Mouse (Mus musculus) large intestine, adult 2 months (tissue): ENCODE results near the gene Ighmbp2. TPM values are rescaled to one million over a fixed set of nuclear protein-coding genes. Genes with fewer than 3 reads are reported as not detected.
"Not testable (repeated sequence)": the region's sequence is repeated elsewhere in the genome, so short reads cannot be mapped to it uniquely, and the experiment has no call there.

Experiments
- DNase-seq: peaks from one replicate; pipeline ENCODE4 v3.0.0-alpha.2; 2012; ENCODE audit warnings: low read depth, low spot score
- WGBS: fragments of 180-500 bp; shearing (Covaris S2); methylation state at CpG from one replicate; pipeline ENCODE4 v1.1.7; 2018; 5-methylcytosine and 5-hydroxymethylcytosine counted together
- polyA plus RNA-seq: library from polyadenylated mRNA; depleted of rRNA; stranded (reverse); fragments of >200 nt; gene quantifications from 2 replicates; pipeline ENCODE4 v1.2.3, GENCODE M21; 2012

Ighmbp2 gene
- polyA plus RNA-seq, 1 experiment: 4.4 TPM

DNA sequence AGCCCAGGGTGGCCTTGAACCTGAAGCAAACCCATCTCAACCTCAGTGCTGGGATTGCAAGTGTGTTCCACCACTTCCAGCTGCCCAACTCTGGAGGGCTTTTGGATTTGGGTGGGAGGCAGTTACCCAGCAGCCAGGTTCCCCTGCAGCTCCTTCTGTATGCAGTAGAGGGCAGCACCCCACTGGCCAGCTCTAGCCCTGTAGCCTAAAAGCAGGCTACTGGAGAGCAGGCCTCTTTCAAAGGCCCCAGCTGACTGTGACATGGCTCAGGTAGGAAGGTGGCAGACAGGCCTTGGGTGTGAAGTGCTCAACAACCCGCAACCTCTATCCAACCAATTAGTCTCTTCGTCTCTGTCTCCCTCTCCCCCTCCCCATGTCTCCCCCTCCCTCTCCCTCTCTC, 9.2 kb upstream of the Ighmbp2 start:
- no peak for DNase-seq
- 79% methylated on average over 2 of the region's 2 CpGs for WGBS

DNA sequence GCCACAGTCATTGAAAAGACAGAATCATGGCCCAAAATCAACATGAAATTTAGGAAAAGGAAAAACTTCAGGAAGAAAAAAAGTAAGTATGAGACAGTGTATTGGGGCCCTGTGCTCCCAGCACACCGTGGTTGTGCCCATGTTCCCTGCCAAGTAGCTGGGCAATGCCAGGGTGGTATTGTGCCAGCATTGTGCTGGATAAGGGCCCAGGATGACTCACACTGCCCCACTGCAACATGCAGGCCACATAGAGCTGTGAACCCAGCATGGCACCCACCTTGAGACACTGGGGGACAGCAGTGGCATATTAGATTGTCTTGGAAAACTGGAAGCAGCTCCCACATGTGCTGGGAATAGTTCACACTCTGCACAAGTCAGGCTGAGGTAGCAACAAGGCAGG, 6.2 kb upstream of the Ighmbp2 start:
- 72% methylated on average over 1 of the region's 1 CpGs for WGBS
- no peak for DNase-seq

DNA sequence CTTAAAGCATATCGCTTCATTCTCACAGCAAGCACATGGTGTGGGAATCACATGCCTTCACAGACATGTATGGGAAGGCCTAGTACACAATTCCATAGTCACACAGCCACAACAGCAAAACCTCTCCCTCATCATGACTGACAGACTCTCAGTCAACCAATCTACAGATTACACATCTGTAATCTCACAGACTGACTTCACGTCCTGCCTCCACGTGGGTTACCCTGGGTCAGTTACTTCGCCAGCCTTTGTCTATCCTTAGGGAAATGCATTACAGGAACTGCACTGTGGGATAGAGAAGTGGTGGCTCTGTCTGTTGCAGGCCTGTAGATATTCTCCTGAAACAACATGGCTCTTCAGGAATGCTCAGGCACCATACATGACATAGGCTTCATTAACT, 931 bp downstream of the Ighmbp2 start:
- 45% methylated on average over 4 of the region's 4 CpGs for WGBS
- DNase-seq: no peak

DNA sequence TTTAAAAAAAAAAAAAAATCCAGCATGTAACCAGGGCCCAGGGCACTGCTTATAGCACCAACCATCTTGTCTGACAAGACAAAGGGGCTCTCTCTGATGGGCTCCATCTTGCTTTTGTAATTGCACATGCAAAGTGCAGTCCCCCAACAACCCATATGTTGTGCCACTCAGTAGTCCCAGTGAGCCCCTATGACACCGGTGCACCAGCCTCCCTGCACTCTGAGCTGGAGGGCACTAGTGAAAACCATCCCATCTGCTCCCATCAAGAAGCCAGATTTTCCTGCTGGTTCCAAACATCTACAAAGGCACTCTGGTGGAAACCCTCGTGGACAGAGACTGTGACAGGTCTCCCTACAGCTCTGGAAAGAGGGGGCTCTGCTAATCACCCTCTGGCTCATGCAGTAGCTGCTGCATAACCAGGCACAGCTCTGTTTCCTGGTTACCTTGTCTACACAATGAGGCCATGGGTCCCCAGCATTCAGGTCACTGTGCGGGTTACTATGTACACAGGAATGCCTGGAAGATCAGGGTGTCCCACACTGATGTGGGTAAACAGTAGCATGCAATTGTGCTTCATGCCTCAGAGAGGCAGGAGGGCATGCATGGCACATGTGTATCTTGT, 7.0 kb downstream of the Ighmbp2 start:
- WGBS: 90% methylated on average over 3 of the region's 3 CpGs
- no peak for DNase-seq

DNA sequence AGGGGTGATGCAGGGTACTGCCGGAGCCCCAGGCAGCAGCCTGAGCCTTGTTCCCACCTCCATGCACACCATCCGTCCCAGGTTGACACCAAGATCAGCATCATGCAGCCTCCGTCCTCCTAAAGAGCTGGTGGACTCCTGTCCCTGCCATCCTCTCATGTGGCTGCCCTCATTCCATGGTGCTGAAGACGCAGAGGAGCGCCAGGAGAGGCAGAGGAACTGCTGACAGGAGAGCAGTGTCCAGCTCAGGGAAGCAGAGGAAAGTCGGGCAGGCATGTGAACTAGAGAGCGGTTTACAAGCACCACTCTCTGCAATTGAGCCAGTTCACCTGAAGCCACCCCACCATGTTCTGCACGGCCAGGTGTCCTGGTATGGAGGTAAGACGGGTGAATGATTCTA, 9.5 kb downstream of the Ighmbp2 start:
- no peak for DNase-seq
- 92% methylated on average over 9 of the region's 9 CpGs for WGBS

DNA sequence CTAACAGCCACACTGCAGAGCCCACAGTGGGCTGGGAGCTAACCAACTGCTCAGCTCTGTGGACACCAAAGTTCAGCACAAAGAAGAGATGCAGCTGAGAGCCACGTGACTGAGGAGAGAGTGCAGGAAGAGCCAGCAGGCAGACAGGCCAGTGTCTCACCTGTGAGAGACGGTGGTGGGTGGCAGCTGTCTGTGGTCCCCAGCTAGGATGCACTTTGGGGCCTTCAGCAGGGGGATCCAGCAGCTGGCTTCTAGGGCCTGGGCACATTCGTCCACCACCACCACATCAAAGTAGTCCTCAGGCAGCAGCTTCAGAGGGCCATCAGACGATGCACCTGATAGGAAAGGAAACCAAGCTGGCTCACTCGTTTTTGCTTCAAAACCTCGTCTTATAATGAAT, 11.5 kb downstream of the Ighmbp2 start:
- WGBS: 89% methylated on average over 6 of the region's 6 CpGs
- no peak for DNase-seq

DNA sequence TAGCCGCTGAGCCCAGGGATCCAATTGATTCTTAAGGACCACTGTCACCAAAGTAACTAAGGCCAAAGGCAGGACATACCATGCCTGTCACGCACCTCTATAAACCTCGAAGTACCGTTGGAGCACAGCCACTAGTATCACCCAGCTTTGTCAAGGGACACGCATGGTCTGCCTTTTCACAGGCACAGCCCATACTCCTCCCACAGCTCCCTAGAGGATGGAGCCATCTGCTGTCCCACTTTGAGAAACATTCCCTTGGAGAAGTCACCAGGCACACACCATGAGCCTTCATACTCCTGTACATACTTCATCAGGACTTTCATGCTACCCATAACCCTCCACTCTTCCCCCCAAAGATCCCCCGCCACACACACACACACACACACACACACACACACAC, 13.0 kb downstream of the Ighmbp2 start:
- no peak for DNase-seq
- WGBS: 92% methylated on average over 6 of the region's 6 CpGs

DNA sequence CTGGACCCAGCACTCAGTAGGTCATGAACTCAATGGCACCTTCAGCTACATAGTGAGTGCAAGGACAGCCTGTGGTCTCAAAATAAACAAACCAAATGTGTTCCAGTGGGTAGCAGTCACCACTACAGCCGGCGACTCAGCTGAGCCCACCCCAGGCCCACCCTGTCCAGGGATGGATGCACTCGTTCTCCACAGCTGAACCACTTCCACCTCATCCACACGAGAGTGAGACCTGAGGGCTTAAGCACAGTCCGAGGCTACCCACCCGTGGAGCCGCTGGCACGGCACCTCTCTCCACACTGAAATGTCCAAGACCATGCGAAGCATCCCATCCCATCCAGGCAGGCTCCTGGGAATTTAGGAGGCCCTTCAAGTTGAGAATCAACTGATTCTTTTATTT, 13.5 kb downstream of the Ighmbp2 start:
- DNase-seq: no peak
- WGBS: 90% methylated on average over 9 of the region's 9 CpGs

DNA sequence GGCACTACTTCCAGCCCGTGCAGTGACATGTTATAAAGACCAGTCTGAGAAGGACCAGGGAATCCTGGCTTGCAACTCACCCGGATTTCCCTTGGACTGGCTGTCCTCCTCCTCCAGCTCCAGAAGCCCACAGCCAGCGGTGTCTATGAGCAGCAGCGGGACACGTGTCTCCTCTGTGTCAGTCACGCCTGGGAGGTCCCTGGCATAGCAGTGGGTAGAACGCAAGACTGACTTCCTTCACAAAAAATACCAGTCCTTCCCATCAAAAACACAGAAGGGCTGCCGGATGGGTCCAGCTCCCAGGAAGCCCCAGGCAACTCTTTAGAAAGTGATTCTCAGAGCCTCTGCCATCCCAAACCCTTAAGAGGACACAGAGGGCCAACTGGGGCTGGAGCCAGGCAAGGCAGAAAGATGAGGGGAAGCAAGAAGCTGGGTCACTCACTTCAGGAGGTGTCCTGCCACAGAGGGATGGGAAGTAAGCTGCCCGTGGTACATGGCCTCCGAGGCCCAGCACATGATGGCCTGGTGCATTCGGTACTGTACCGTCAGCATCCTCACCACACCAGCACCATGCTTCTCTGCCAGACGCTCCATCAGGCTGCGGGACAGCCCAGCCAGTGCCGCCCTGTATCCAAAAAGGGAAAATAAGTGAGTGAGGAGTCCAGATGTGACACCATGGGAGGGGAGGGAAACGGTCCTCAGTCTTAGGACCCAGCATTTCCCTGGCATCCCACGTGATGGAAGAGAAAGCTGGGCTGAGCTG, 14.4 kb downstream of the Ighmbp2 start:
- DNase-seq: no peak
- WGBS: 93% methylated on average over 17 of the region's 17 CpGs

DNA sequence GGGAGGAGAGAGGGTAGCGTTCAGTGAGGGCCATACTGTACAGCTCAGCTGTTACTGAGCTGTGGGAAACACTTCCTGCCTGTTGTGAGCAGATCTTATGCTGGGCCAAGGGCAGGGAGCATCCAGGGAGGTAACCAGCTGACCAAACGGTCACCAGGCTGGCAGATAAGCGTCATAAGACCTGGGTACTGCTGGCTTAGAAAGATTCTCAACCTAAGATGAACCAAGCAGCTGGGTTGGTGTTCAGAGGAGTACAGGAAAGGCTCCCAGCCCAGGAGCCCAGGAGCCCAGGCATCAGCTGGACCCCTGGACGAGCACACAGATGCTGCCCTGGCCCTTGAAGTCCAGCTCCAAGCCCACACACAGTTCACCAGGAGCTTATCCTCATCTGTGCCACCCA, 15.5 kb downstream of the Ighmbp2 start:
- 93% methylated on average over 4 of the region's 4 CpGs for WGBS
- no peak for DNase-seq

DNA sequence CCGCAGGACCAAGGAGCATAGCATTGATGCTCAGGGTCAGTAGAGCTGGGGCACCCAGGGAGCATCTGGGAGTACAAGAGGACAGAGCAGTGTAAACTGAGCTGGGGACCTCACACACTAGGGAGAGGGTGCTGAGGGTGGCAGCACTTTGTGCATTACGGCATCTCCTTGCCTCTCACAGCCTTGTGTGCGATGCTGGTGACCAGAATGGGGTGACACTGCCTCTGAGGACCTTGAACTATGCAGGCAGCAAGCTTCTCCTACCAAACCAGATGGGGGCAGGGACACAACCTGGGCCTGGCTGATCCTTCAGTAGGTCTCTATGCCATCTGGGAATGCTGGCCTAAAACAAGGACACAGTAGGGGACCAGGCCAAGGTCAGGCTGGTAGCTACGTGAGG, 16.1 kb downstream of the Ighmbp2 start:
- WGBS: 96% methylated on average over 4 of the region's 4 CpGs
- DNase-seq: no peak

DNA sequence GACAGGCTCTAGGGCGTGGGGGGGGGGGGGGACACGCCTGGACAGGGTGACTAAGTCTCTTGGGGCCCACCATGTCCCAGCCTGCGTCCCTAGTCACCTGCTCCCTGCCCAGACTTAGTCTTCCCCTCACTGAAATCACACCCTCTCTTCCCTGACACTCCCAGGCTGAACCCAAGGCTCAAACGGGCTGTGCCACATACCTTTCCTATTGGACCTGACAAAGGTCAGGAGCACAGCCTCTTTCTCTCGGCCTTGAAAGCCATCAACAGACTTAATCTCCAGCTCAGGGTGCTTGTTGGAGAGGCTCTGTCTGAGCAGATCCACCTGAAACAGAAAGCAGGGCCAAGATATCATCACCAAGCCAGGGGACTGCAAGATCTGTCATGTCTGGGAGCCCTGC, 16.7 kb downstream of the Ighmbp2 start:
- no peak for DNase-seq
- 77% methylated on average over 5 of the region's 5 CpGs for WGBS

DNA sequence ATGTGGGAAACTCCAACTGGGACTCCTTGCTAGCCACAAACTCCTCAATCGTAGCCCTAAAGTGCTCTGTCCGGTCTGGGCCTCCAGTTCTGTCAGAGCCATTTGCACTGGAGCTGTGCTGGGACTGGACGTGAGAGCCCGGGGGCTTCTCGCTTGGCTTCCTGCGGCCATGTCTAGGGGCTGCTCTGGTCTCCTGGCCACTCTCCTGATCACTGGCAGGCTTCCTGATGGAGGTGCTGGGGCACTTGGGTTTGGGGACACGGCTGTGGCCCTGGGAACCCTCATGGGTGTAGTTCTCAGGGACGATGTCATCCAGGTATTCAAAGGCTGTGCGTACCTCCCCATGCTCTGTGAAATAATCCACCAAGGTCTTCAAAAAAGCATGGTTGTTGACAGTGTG, 17.6 kb downstream of the Ighmbp2 start:
- no peak for DNase-seq
- 98% methylated on average over 9 of the region's 9 CpGs for WGBS

DNA sequence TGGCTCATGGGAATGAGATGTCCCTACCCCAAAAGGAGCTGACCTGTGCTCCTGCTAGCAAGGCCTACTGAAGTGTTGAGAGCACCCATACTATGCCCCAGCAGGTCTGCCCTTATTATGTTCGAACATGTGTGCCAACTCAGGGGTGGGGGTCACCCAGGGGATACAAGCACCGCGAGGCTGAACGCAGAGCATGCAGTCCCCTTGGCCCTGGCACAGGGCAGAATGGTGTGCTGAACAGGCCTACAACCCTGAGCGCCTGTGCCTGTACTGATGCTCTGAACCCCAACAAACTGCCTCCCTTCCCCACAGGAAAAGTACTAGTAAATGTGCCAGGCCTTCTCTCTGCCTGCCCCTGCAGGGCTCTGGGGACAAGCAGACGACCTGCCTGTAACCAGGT, 18.5 kb downstream of the Ighmbp2 start:
- WGBS: 98% methylated on average over 6 of the region's 6 CpGs
- DNase-seq: no peak

DNA sequence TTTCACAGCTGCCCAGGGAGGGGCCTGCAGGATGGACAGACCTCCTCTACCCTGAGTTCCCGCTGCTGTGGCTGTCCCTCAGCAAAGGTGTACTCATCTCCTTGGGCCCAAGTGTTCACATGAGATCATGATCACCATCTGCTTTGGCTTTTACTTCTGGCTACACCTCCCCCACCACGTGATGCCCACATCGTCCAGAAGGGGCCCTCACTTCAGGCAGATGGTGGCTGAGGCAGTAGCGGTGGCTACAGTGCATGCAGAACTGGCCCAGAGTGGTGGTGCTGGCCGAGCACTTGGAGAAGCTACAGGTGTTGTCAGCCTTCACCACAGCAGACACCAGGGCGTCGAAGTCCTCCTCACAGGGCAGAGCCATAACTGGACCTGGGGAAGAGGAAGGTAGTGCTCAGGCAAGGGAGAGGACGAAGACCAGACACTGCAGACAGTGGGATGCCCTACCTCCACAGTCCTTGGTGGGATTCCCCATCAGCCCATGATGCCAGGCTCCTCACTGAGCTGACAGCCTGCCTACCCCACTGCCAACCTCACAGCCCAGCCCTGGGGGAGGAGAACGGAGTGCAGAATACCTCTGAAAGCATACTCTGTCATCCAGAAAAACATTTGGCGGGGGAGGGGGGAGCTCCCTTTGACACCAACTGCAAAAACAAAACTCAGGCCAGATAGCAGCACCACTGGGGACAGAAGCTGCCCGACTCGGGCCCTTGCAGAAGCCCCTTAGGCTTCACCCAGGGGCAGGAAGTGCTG, 20.9 kb downstream of the Ighmbp2 start:
- DNase-seq: no peak
- 88% methylated on average over 12 of the region's 12 CpGs for WGBS

DNA sequence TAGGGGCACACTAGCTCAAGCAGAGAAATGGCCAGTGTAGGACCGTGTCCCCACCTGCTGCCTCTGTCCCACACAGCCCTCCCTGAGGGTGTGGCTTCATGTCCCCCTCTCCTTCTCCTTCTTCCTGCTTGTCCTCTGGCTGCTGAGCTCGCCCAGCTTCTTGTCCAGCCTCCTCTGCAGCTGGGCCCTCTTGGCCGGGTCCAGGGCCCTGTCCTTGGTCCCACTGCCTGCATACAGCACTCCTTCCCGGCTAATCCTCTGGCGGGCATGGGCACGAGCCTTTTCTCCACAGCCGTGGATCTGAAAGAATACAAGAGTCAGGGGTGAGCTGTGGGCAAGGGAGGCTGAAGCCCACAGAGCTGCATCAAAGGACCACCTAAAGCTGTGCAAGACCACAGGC, 21.5 kb downstream of the Ighmbp2 start:
- no peak for DNase-seq
- WGBS: 93% methylated on average over 7 of the region's 7 CpGs

DNA sequence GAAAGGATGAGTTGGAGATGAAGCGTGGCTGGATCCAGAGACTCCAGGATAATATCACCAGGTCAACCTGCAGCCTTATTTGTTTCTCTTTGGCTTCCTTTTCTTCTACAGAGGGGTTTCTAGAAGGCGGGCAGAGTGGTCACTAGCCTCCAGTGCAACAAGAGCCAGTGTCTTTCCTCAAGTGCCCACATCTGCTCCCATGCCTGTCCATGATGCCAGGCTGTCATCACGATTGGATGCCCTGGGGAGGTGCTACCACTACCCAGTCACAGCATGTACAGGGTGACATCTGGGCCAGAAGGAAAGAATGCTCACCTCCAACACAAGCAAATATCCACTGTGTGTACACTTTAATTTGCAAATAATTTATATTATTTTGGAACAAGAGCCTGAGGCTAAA, 22.2 kb downstream of the Ighmbp2 start:
- DNase-seq: no peak
- WGBS: 88% methylated on average over 3 of the region's 3 CpGs

DNA sequence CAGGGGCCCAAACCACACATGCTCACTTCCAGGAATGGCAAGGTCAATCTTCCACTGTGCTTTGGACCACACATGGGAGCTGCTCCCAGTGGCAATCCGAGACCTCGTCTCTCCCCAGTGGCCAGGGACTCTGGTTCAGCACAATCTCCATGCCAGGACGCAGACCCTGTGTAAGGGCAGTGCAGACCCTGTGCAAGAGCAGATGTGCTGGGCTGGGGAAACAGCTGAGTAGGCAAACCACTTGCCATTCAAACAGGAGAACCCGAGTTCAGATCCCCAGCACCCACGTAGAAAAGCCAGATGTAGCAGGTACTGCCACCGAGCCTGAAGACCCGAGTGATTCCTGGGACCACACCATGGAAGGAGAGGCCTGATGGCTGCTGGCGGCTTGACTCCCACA, 22.8 kb downstream of the Ighmbp2 start:
- no peak for DNase-seq

DNA sequence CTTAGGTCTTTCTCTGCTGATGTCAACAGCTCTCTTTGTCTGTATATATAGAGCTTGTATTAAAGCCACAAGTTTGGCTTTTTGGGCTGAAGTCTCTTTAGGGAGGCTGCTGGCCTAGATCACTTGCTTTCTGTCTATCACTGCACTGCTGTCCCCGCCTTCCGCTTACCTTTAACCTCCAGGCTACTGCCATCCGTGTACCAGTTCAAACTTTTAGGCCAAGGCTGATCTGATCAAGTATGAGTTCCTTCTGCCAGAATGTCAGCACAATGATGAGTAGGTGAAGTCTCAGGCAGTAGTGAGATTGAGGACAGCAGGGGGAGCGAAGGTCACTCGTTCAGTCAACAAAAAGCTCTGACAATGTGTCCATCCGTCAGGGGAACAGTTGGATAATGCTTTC, 57.6 kb downstream of the Ighmbp2 start:
- DNase-seq: not testable (repeated sequence)
- WGBS: 59% methylated on average over 4 of the region's 6 CpGs

More for the DNA sequence above, 22.8 kb downstream of the Ighmbp2 start:
- WGBS: 97% methylated on average over 8 of the region's 8 CpGs

DNA sequence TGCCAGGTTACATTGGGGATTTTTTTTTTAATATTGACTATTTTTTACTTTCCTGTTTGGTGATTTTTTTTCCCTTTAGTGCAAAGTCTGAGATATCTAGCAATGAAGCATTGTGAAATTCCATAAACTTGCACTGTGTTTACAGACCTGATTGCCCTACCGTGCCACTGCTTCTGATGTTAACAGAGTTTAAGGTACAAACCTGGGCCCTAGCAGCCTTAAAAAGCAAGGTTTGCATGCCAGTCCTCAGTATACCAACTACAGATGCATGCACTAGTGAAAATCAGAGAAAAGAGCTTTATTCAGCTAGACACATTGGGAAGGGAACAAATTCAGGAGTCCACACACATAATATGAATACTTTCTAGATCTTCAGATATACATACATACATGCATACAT, 67.9 kb downstream of the Ighmbp2 start:
- WGBS: 26% methylated on average over 1 of the region's 1 CpGs
- DNase-seq: not testable (repeated sequence)
